Mouse (Mus musculus) ES-E14 (cell line): ENCODE measurements at regions not wholly inside any gene's neighbourhood (a gene's known extent, or its start where the extent isn't known, plus 50 kb on each side); places are given as distances from the start of the nearest gene placed in this dataset.

Source experiments
- DNase-seq: peaks from one replicate; pipeline ENCODE4 v3.0.0-alpha.2; 2013; ENCODE audit warnings: low read depth, low spot score
- H3K27ac ChIP-seq: 2 replicates; pipeline ENCODE4 v1.5.1; 2012; ENCODE audit warnings: low read depth, mild to moderate bottlenecking, low read length, moderate library complexity, mixed read lengths; ENCODE audit not compliant: poor library complexity, insufficient read depth, severe bottlenecking
- H3K36me3 ChIP-seq: 2 replicates; pipeline ENCODE4 v1.6.1; 2012; ENCODE audit warnings: mild to moderate bottlenecking, low read length, moderate library complexity, mixed read lengths; ENCODE audit not compliant: control insufficient read depth, poor library complexity, insufficient read depth, severe bottlenecking
- H3K4me1 ChIP-seq, 2 experiments: fragments of 150-350 bp in 1 of 2; sonication (generic) in 1 of 2; 2 replicates each; pipeline ENCODE4 v1.6.1; 2012; ENCODE audit warnings: low read length in 2 of 2, mild to moderate bottlenecking in 1 of 2, mixed read lengths in 1 of 2; ENCODE audit not compliant: control insufficient read depth in 2 of 2, insufficient read depth in 2 of 2, poor library complexity in 1 of 2
- H3K4me3 ChIP-seq, 2 experiments: fragments of 150-350 bp in 1 of 2; sonication (generic) in 1 of 2; 2 replicates each; pipeline ENCODE4 v1.5.1; 2012; ENCODE audit warnings: low read length in 2 of 2, low read depth in 1 of 2, mild to moderate bottlenecking in 1 of 2, mixed read lengths in 1 of 2; ENCODE audit not compliant: insufficient read depth in 1 of 2, poor library complexity in 1 of 2, severe bottlenecking in 1 of 2
- H3K9ac ChIP-seq: 2 replicates; pipeline ENCODE4 v1.6.1; 2012; ENCODE audit warnings: low read depth, mild to moderate bottlenecking, low read length, mixed read lengths; ENCODE audit not compliant: poor library complexity, insufficient read depth, severe bottlenecking
- H3K9me3 ChIP-seq: fragments of 150-350 bp; sonication (generic); 2 replicates; pipeline ENCODE4 v1.6.1; 2012; ENCODE audit warnings: low read depth, mild to moderate bottlenecking, low read length; ENCODE audit not compliant: control insufficient read depth, insufficient read depth
- CHD2 ChIP-seq: IDR thresholded peaks from 2 replicates; pipeline ENCODE4 v1.6.1; 2014; ENCODE audit warnings: mild to moderate bottlenecking, low read depth, low read length, inconsistent platforms
- HCFC1 ChIP-seq: IDR thresholded peaks from 2 replicates; pipeline ENCODE4 v1.6.1; 2012; ENCODE audit warnings: low read length, inconsistent platforms, borderline replicate concordance; ENCODE audit not compliant: insufficient read depth
- MAFK ChIP-seq: IDR thresholded peaks from 2 replicates; pipeline ENCODE4 v1.6.1; 2014; ENCODE audit warnings: mild to moderate bottlenecking, low read depth, low read length, inconsistent platforms; ENCODE audit not compliant: insufficient read depth
- ZC3H11A ChIP-seq: IDR thresholded peaks from 2 replicates; pipeline ENCODE4 v1.6.1; 2012; ENCODE audit warnings: low read depth, mild to moderate bottlenecking, inconsistent platforms, low read length, borderline replicate concordance
- ZNF384 ChIP-seq: IDR thresholded peaks from 2 replicates; pipeline ENCODE4 v1.6.1; 2012; ENCODE audit warnings: low read depth, low read length, inconsistent platforms
- in situ Hi-C, 2 experiments: fragments of 600-800 bp; cut with MboI; formaldehyde crosslinking; loops; one replicate each; pipeline ENCODE4 v1.15.1; 2025; ENCODE audit warnings: low sequenced_read_pairs in 2 of 2, inconsistent platforms in 1 of 2; ENCODE audit not compliant: unreplicated experiment in 2 of 2

- H3K4me1 ChIP-seq = no peaks in the 10 kb centered on the region
- no peaks in the 10 kb centered on the region for H3K9me3 ChIP-seq
- no peak overlapping the region for H3K4me3 ChIP-seq
- in situ Hi-C loops = no loop called here
- TF ChIP-seq CHD2 = no peak
- no peak for TF ChIP-seq MAFK
- TF ChIP-seq HCFC1 = no peak
- no peak for TF ChIP-seq ZNF384
- TF ChIP-seq ZC3H11A = no peak
- DNase-seq = no peak
- no peak overlapping the region for H3K27ac ChIP-seq
- H3K9ac ChIP-seq = no peak overlapping the region
- no peaks in the 10 kb centered on the region for H3K36me3 ChIP-seq
Observed at GRCm38 (mm10) chr7:71190161-71190711, 161.0 kb downstream of the Gm10295 start.

- Histone ChIP-seq H3K9me3 (no peaks in the 10 kb centered on the region), H3K9ac (no peak overlapping the region), H3K36me3 (no peaks in the 10 kb centered on the region), H3K4me1 (no peaks in the 10 kb centered on the region), H3K4me3 (no peak overlapping the region), H3K27ac (no peak overlapping the region)
- in situ Hi-C loops = no loop called here
- DNase-seq = no peak
- no peak for TF ChIP-seq ZNF384
- no peak for TF ChIP-seq CHD2
- TF ChIP-seq MAFK = no peak
- no peak for TF ChIP-seq HCFC1
- no peak for TF ChIP-seq ZC3H11A
Observed at GRCm38 (mm10) chr7:71189757-71190156, 161.5 kb downstream of the Gm10295 start.

GRCm38 (mm10) chr7:71188119-71188518 is 163.2 kb downstream of the Gm10295 start:
- Histone ChIP-seq H3K9me3 (no peaks in the 10 kb centered on the region), H3K36me3 (no peaks in the 10 kb centered on the region), H3K4me3 (no peak overlapping the region), H3K4me1 (no peaks in the 10 kb centered on the region), H3K9ac (no peak overlapping the region), H3K27ac (no peak overlapping the region)
- in situ Hi-C loops = no loop called here
- no peak for TF ChIP-seq ZC3H11A
- TF ChIP-seq ZNF384 = no peak
- no peak for TF ChIP-seq MAFK
- TF ChIP-seq CHD2 = no peak
- no peak for TF ChIP-seq HCFC1
- no peak for DNase-seq

GRCm38 (mm10) chr7:71174871-71175270 is 176.4 kb downstream of the Gm10295 start:
- in situ Hi-C loops = no loop called here

GRCm38 (mm10) chr7:71139068-71139467 is 212.2 kb downstream of the Gm10295 start:
- Histone ChIP-seq H3K4me1 (no peaks in the 10 kb centered on the region), H3K36me3 (no peaks in the 10 kb centered on the region), H3K27ac (no peak overlapping the region), H3K9ac (no peak overlapping the region), H3K9me3 (no peaks in the 10 kb centered on the region), H3K4me3 (no peak overlapping the region)
- TF ChIP-seq ZNF384 (no peak), HCFC1 (no peak), MAFK (no peak), ZC3H11A (no peak), CHD2 (no peak)
- in situ Hi-C loops = no loop called here
- DNase-seq = no peak

More at GRCm38 (mm10) chr7:71174871-71175270, 176.4 kb downstream of the Gm10295 start:
- no peaks in the 10 kb centered on the region for H3K36me3 ChIP-seq
- H3K9ac ChIP-seq = no peak overlapping the region
- no peak for DNase-seq
- H3K27ac ChIP-seq = no peak overlapping the region
- no peaks in the 10 kb centered on the region for H3K4me1 ChIP-seq
- no peak for TF ChIP-seq HCFC1
- TF ChIP-seq ZC3H11A = no peak
- TF ChIP-seq CHD2 = no peak
- TF ChIP-seq MAFK = no peak
- H3K4me3 ChIP-seq = no peak overlapping the region
- H3K9me3 ChIP-seq = no peaks in the 10 kb centered on the region
